Mouse (Mus musculus) erythroblast, embryonic 14.5 days (primary cell): ENCODE measurements around the gene Polr3k.

Source experiments
- GATA1 ChIP-seq: IDR thresholded peaks from 2 replicates; pipeline ENCODE4 v1.6.1; 2012; ENCODE audit warnings: low read length, inconsistent platforms, mixed read lengths
- TAL1 ChIP-seq: IDR thresholded peaks from 3 replicates; pipeline ENCODE4 v1.6.1; 2012; ENCODE audit warnings: low read length, inconsistent platforms, mixed read lengths

GRCm38 (mm10) chr2:181871039-181871438, 6.9 kb downstream of the Polr3k start:
- TF ChIP-seq TAL1 (no peak), GATA1 (no peak)
